Comparison of ENCODE assay signal across 24 mouse cellular contexts in genomic region chr13:29615987-29616386, GRCm38 (mm10).
"Had no signal": no experiment of that assay in that cellular context is flagged by ENCODE, and none has a peak within 500 bp of the region (broad histone marks: within the 10 kb centered on the region; RNA-seq: fewer than 3 reads in every experiment).

No protein-coding gene starts in this region.

- H3K9me3 ChIP-seq: heart, embryonic 10.5 days; heart, embryonic 12.5 days; hindbrain, embryonic 13.5 days; hindbrain, embryonic 15.5 days; kidney, embryonic 15.5 days; limb, embryonic 13.5 days; limb, embryonic 15.5 days; liver, embryonic 15.5 days had no signal

- H3K27ac ChIP-seq: heart, embryonic 10.5 days; hindbrain, embryonic 13.5 days; hindbrain, embryonic 15.5 days; hindbrain, postnatal 0 days; kidney, embryonic 15.5 days; kidney, postnatal 0 days; limb, embryonic 13.5 days; limb, embryonic 15.5 days; liver, embryonic 15.5 days had no signal

- ATAC-seq: forebrain, postnatal 0 days; intestine, embryonic 16.5 days had no signal

- H3K9ac ChIP-seq: forebrain, postnatal 0 days; heart, embryonic 12.5 days; hindbrain, embryonic 13.5 days; hindbrain, embryonic 15.5 days; kidney, embryonic 15.5 days; limb, embryonic 13.5 days; limb, embryonic 15.5 days; liver, embryonic 15.5 days had no signal

- H3K4me2 ChIP-seq: heart, embryonic 12.5 days; hindbrain, embryonic 13.5 days; hindbrain, embryonic 15.5 days; kidney, embryonic 15.5 days; limb, embryonic 13.5 days; limb, embryonic 15.5 days; liver, embryonic 15.5 days had no signal

- H3K27me3 ChIP-seq: heart, embryonic 12.5 days; hindbrain, embryonic 13.5 days; hindbrain, embryonic 15.5 days; kidney, embryonic 15.5 days; limb, embryonic 13.5 days; limb, embryonic 15.5 days; liver, embryonic 15.5 days had no signal

- H3K36me3 ChIP-seq: heart, embryonic 10.5 days; heart, embryonic 12.5 days; hindbrain, embryonic 13.5 days; hindbrain, embryonic 15.5 days; kidney, embryonic 15.5 days; limb, embryonic 13.5 days; limb, embryonic 15.5 days; liver, embryonic 15.5 days had no signal

- DNase-seq: forebrain, postnatal 0 days; gastrocnemius, postnatal 14 days; gastrocnemius, postnatal 36 days; heart, adult 11 months; heart, postnatal 10 days; kidney, adult 11 months; kidney, adult 2 months; kidney, adult 9 months; kidney, postnatal 14 days; kidney, postnatal 36 days; layer of hippocampus, adult 9-11 months; layer of hippocampus, postnatal 36 days; left cerebral cortex, postnatal 4 days had no signal

- H3K4me3 ChIP-seq: heart, embryonic 10.5 days; heart, embryonic 12.5 days; hindbrain, embryonic 13.5 days; hindbrain, embryonic 15.5 days; kidney, embryonic 15.5 days; limb, embryonic 13.5 days; limb, embryonic 15.5 days; liver, embryonic 15.5 days had no signal
